Mouse (Mus musculus) spleen, adult 2 months (tissue): ENCODE measurements at regions not wholly inside any gene's neighbourhood (a gene's known extent, or its start where the extent isn't known, plus 50 kb on each side); places are given as distances from the start of the nearest gene placed in this dataset.

Experiments used
- CTCF ChIP-seq: fragments of 200-500 bp; IDR thresholded peaks from 2 replicates; pipeline ENCODE4 v1.5.1; 2011; ENCODE audit warnings: mild to moderate bottlenecking, inconsistent platforms; ENCODE audit not compliant: insufficient read depth, insufficient read length, insufficient replicate concordance; ENCODE audit errors: extremely low read depth
- POLR2A ChIP-seq: fragments of 200-500 bp; IDR thresholded peaks from 2 replicates; pipeline ENCODE4 v1.6.1; 2011; ENCODE audit warnings: low read depth, low read length, inconsistent platforms

GRCm38 (mm10) chr15:59954345-59954744 lies 62.1 kb downstream of the 4933412E24Rik start:
- TF ChIP-seq CTCF (no peak), POLR2A (no peak)
